Comparison of ENCODE assay signal across 15 mouse cellular contexts in the genomic region with DNA sequence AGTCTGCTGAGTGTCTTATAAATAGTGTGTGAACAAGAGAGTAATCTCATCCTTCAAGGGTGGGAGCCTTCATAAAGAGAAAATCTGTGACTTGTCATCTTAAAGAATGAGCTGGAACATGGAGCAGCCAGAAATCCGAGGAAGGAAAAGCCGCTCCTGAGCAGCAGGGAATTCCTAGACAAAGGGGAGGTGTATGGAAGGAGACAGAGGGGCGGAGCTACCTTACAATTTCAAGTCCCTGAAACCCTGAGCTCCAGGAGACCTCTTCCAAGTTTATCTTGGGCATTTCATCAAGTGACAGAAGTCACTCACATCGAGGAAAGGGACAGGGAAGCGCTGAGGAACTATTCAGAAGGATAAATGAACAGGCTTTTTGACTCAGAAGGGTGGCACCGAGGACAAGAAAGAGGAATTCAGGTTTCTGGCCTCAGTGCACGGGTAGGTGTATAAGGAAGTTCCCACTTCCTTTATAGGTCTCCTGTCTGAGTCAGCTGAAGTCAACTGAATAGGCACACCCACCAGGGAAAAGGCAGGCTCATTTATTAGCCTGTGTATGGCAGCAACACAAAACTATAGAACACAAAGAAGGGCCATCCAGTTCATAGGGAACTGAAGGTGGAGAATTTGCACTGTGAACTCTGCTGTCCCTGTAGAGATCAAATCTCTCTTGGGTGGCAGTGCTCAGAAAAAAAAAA. TPM values are rescaled to one million over a fixed set of nuclear protein-coding genes. Genes with fewer than 3 reads are reported as not detected.
DNase-seq lines count a peak whose midpoint lies in the region; ATAC-seq and TF ChIP-seq lines count a peak whose summit lies in the region.
"Had no signal": no experiment of that assay in that cellular context is flagged by ENCODE, and none has a peak within 500 bp of the region (broad histone marks: within the 10 kb centered on the region; RNA-seq: fewer than 3 reads in every experiment).

No protein-coding gene starts in this region.

- DNase-seq in hindbrain, embryonic 10.5 days (ENCODE audit: low spot score), result no peak
- peak; percentile 39 for DNase-seq in CH12.LX (ENCODE audit: extremely low read depth)
- no peak for DNase-seq in liver
- no peak for DNase-seq in cerebellum, postnatal 25 days
- DNase-seq: cerebellum, adult 9-10 months; gastrocnemius, postnatal 25 days; layer of hippocampus, postnatal 36 days; right cerebral cortex, postnatal 4 days; thymus, adult 18-20 months had no signal

- ATAC-seq in hindbrain, embryonic 16.5 days, result no peak
- peak; percentile 73 for ATAC-seq in common myeloid progenitor, adult 5-6 weeks (replicated peaks; ENCODE audit: low read depth, poor library complexity, severe bottlenecking)
- ATAC-seq in neutrophil, adult 5-6 weeks (ENCODE audit: extremely low read depth, insufficient number of reproducible peaks, low FRiP score, poor library complexity, severe bottlenecking), result peak; percentile 55; the same call in 1 of the 2 replicates

- H3K79me2 ChIP-seq in CH12.LX (replicated peaks; ENCODE audit: control insufficient read depth, extremely low read depth, insufficient read depth, poor library complexity, severe bottlenecking), result peaks cover 10% of the 10 kb centered on the region

- no peak overlapping the region for H3K4me2 ChIP-seq in hindbrain, embryonic 16.5 days (ENCODE audit: low read length)
- no peak overlapping the region; the same call in 1 of the 2 replicates for H3K4me2 ChIP-seq in CH12.LX (ENCODE audit: insufficient read depth, low read depth, poor library complexity, severe bottlenecking)
- H3K4me2 ChIP-seq: kidney, embryonic 15.5 days; limb, embryonic 15.5 days had no signal

- in situ Hi-C loops in CH12.LX (cut with MboI; ENCODE audit: low pct_ligation_motif_present, low pct_unique_long_range_greater_than_20kb, low sequenced_read_pairs), result no loop called here

- TF ChIP-seq CTCF in CH12.LX (conservative IDR thresholded peaks at IDR 0.05 in 1 of 2, IDR thresholded peaks at IDR 0.05 in 1 of 2; ENCODE audit: low read depth in 2 of 2, low read length in 2 of 2), result no peak

- no peaks in the 10 kb centered on the region for H3K36me3 ChIP-seq in hindbrain, embryonic 10.5 days
- H3K36me3 ChIP-seq in hindbrain, embryonic 16.5 days (ENCODE audit: control insufficient read depth, insufficient read depth, low read length), result no peaks in the 10 kb centered on the region
- H3K36me3 ChIP-seq in CH12.LX (replicated peaks in 1 of 2; ENCODE audit: control insufficient read depth in 1 of 2, insufficient read depth in 1 of 2, low read length in 1 of 2), result peaks cover 7 to 11% of the 10 kb centered on the region in 2 experiments
- H3K36me3 ChIP-seq: kidney, embryonic 15.5 days; limb, embryonic 15.5 days had no signal

- H3K4me3 ChIP-seq in hindbrain, embryonic 10.5 days, result no peak overlapping the region
- no peak overlapping the region for H3K4me3 ChIP-seq in hindbrain, embryonic 16.5 days (ENCODE audit: low read length)
- H3K4me3 ChIP-seq in CH12.LX (replicated peaks in 1 of 3; ENCODE audit: low read depth in 2 of 3, low read length in 2 of 3, poor library complexity in 1 of 3), result no peak overlapping the region
- H3K4me3 ChIP-seq: kidney, embryonic 15.5 days; limb, embryonic 15.5 days had no signal

- H3K9ac ChIP-seq in hindbrain, embryonic 16.5 days (ENCODE audit: low read depth, low read length), result no peak overlapping the region
- H3K9ac ChIP-seq in CH12.LX (ENCODE audit: insufficient read depth, low read depth), result 0 out of 2 replicates have a peak overlapping the region, but pooled peaks have one; percentile 18
- H3K9ac ChIP-seq: kidney, embryonic 15.5 days; limb, embryonic 15.5 days had no signal

- H3K27ac ChIP-seq in hindbrain, embryonic 10.5 days, result peak overlapping the region; percentile 29; the same call in 1 of the 2 replicates
- no peak overlapping the region for H3K27ac ChIP-seq in hindbrain, embryonic 16.5 days (ENCODE audit: low read depth, low read length)
- H3K27ac ChIP-seq in CH12.LX (ENCODE audit: insufficient read depth, low read depth), result no peak overlapping the region
- H3K27ac ChIP-seq: kidney, embryonic 15.5 days; limb, embryonic 15.5 days; macrophage had no signal

- WGBS in hindbrain, embryonic 10.5 days, result 48% methylated on average over 7 of the region's 7 CpGs
- 34% methylated on average over 7 of the region's 7 CpGs for WGBS in hindbrain, embryonic 16.5 days

- dilution Hi-C loops in CH12.LX (cut with MboI; ENCODE audit: extremely low pct_ligation_motif_present, extremely low pct_unique_long_range_greater_than_20kb, low sequenced_read_pairs), result no loop called here

- no peaks in the 10 kb centered on the region for H3K27me3 ChIP-seq in hindbrain, embryonic 10.5 days (ENCODE audit: insufficient read depth, poor library complexity, severe bottlenecking)
- H3K27me3 ChIP-seq in hindbrain, embryonic 16.5 days (replicated peaks; ENCODE audit: control insufficient read depth, insufficient read depth, low read length), result no peaks in the 10 kb centered on the region
- H3K27me3 ChIP-seq in CH12.LX (replicated peaks), result no peaks in the 10 kb centered on the region
- H3K27me3 ChIP-seq: kidney, embryonic 15.5 days; limb, embryonic 15.5 days had no signal

- no peak for TF ChIP-seq POLR2A in CH12.LX (IDR thresholded peaks at IDR 0.05; ENCODE audit: low read depth, low read length)

- no peaks in the 10 kb centered on the region for H3K9me3 ChIP-seq in hindbrain, embryonic 10.5 days
- no peaks in the 10 kb centered on the region for H3K9me3 ChIP-seq in hindbrain, embryonic 16.5 days (ENCODE audit: control insufficient read depth, low read length)
- no peaks in the 10 kb centered on the region for H3K9me3 ChIP-seq in CH12.LX (replicated peaks; ENCODE audit: low read length)
- H3K9me3 ChIP-seq: kidney, embryonic 15.5 days; limb, embryonic 15.5 days had no signal

- peaks cover 33% of the 10 kb centered on the region for H3K4me1 ChIP-seq in hindbrain, embryonic 10.5 days (replicated peaks)
- H3K4me1 ChIP-seq in hindbrain, embryonic 16.5 days (ENCODE audit: control insufficient read depth, insufficient read depth, low read depth, low read length), result peaks cover 4% of the 10 kb centered on the region; the same call in 1 of the 2 replicates
- H3K4me1 ChIP-seq in CH12.LX (ENCODE audit: control insufficient read depth in 1 of 2, insufficient read depth in 2 of 2), result peaks cover 24 to 75% of the 10 kb centered on the region in 2 experiments
- H3K4me1 ChIP-seq: kidney, embryonic 15.5 days had no signal

- TF ChIP-seq RAD21 in CH12.LX (IDR thresholded peaks at IDR 0.05; ENCODE audit: low read depth, low read length), result no peak

- TF ChIP-seq EP300 in CH12.LX (IDR thresholded peaks at IDR 0.05; ENCODE audit: low read length), result peak; percentile 65

TF ChIP-seq in CH12.LX, 34 proteins besides CTCF, POLR2A, EP300 and RAD21:
- TF ChIP-seq CHD1 (IDR thresholded peaks at IDR 0.05; ENCODE audit: low read depth, low read length), result no peak
- no peak for TF ChIP-seq ZC3H11A (IDR thresholded peaks at IDR 0.05; ENCODE audit: low read depth, low read length)
- no peak for TF ChIP-seq TBP (conservative IDR thresholded peaks at IDR 0.05; ENCODE audit: low read depth, low read length)
- TF ChIP-seq JUN (IDR thresholded peaks at IDR 0.05; ENCODE audit: insufficient read depth, low read depth, low read length), result no peak
- peak; percentile 45; the same call in 1 of the 2 replicates for TF ChIP-seq MAFK (IDR thresholded peaks at IDR 0.05; ENCODE audit: insufficient replicate concordance, low read length)
- TF ChIP-seq GABPA (IDR thresholded peaks at IDR 0.05; ENCODE audit: insufficient replicate concordance, low read depth, low read length), result no peak
- TF ChIP-seq HCFC1 (IDR thresholded peaks at IDR 0.05; ENCODE audit: low read depth, low read length), result no peak
- no peak for TF ChIP-seq MAX (IDR thresholded peaks at IDR 0.05; ENCODE audit: low read length)
- no peak for TF ChIP-seq ZKSCAN1 (IDR thresholded peaks at IDR 0.05; ENCODE audit: borderline replicate concordance, low read depth, low read length)
- TF ChIP-seq CHD2 (IDR thresholded peaks at IDR 0.05; ENCODE audit: low read length), result no peak
- TF ChIP-seq ZMIZ1 (IDR thresholded peaks at IDR 0.05; ENCODE audit: low read depth, low read length), result no peak
- peak; percentile 75 for TF ChIP-seq IRF4 (IDR thresholded peaks at IDR 0.05; ENCODE audit: low read depth, low read length)
- TF ChIP-seq SMC3 (IDR thresholded peaks at IDR 0.05; ENCODE audit: low read depth, low read length), result no peak
- TF ChIP-seq ETS1 (conservative IDR thresholded peaks at IDR 0.05; ENCODE audit: low read depth, low read length), result peak; percentile 34; the same call in 1 of the 2 replicates
- TF ChIP-seq ELF1 (IDR thresholded peaks at IDR 0.05; ENCODE audit: low read depth, low read length), result peak; percentile 46; the same call in 1 of the 2 replicates
- TF ChIP-seq TCF12 (IDR thresholded peaks at IDR 0.05; ENCODE audit: low read depth, low read length), result no peak
- TF ChIP-seq SIN3A (IDR thresholded peaks at IDR 0.05; ENCODE audit: low read length), result no peak
- no peak for TF ChIP-seq NRF1 (IDR thresholded peaks at IDR 0.05; ENCODE audit: low read depth, low read length)
- no peak for TF ChIP-seq MEF2A (IDR thresholded peaks at IDR 0.05; ENCODE audit: borderline replicate concordance, low read depth, low read length)
- no peak for TF ChIP-seq MXI1 (IDR thresholded peaks at IDR 0.05; ENCODE audit: low read depth, low read length)
- peak; percentile 60; the same call in 1 of the 2 replicates for TF ChIP-seq BHLHE40 (IDR thresholded peaks at IDR 0.05; ENCODE audit: low read depth, low read length)

RNA-seq across cellular contexts. Expression of gene Fgd6, which starts 46.4 kb away (rescaled TPM):
- 4.2 and 4.7 TPM in 2 replicates for polyA plus RNA-seq in hindbrain, embryonic 10.5 days (2016; fragmentation: Nextera tagmentation; extraction: Ambion mirVana)
- polyA plus RNA-seq in hindbrain, embryonic 16.5 days (2015; fragmentation: Nextera tagmentation; extraction: Ambion mirVana), result 2.2 and 2.5 TPM in 2 replicates
- total RNA-seq in CH12.LX (2012; rRNA removed), result 5.0 and 7.2 TPM in 2 replicates
- 3.0 and 3.3 TPM in 2 replicates for total RNA-seq in CH12.LX (2014; rRNA removed)
- 4.7 and 5.0 TPM in 2 replicates for polyA plus RNA-seq in CH12.LX (2012; ENCODE audit: insufficient read length, low read depth)
- total RNA-seq in common myeloid progenitor, adult 5-6 weeks (2017), result 1.8 and 2.7 TPM in 2 replicates
- 8.1 and 8.3 TPM in 2 replicates for total RNA-seq in neutrophil, adult 5-6 weeks (2017)

RNA-seq across cellular contexts. Expression of gene Vezt, which starts 46.6 kb away (rescaled TPM):
- 30.6 and 35.6 TPM in 2 replicates for polyA plus RNA-seq in hindbrain, embryonic 10.5 days (2016; fragmentation: Nextera tagmentation; extraction: Ambion mirVana)
- polyA plus RNA-seq in hindbrain, embryonic 16.5 days (2015; fragmentation: Nextera tagmentation; extraction: Ambion mirVana), result 52.1 and 54.0 TPM in 2 replicates
- total RNA-seq in CH12.LX (2012; rRNA removed) (18.0 and 18.8 TPM in 2 replicates), CH12.LX (2014; rRNA removed) (17.2 and 18.4 TPM in 2 replicates)
- 21.2 and 26.5 TPM in 2 replicates for polyA plus RNA-seq in CH12.LX (2012; ENCODE audit: insufficient read length, low read depth)
- 6.0 and 14.7 TPM in 2 replicates for total RNA-seq in common myeloid progenitor, adult 5-6 weeks (2017)
- total RNA-seq in neutrophil, adult 5-6 weeks (2017), result 8.3 and 9.4 TPM in 2 replicates
